Mouse (Mus musculus) ES-Bruce4 (cell line): ENCODE measurements around the gene Gm49318.

Experiments used
- CTCF ChIP-seq: IDR thresholded peaks from one replicate; pipeline ENCODE4 v1.8.1; 2011; ENCODE audit warnings: low read depth, low read length
- EP300 ChIP-seq: IDR thresholded peaks from 2 replicates; pipeline ENCODE4 v1.6.1; 2011; ENCODE audit warnings: low read depth, low read length; ENCODE audit not compliant: insufficient read depth
- POLR2A ChIP-seq: IDR thresholded peaks from one replicate; pipeline ENCODE4 v1.8.1; 2011; ENCODE audit warnings: low read length; ENCODE audit not compliant: insufficient read depth

DNA sequence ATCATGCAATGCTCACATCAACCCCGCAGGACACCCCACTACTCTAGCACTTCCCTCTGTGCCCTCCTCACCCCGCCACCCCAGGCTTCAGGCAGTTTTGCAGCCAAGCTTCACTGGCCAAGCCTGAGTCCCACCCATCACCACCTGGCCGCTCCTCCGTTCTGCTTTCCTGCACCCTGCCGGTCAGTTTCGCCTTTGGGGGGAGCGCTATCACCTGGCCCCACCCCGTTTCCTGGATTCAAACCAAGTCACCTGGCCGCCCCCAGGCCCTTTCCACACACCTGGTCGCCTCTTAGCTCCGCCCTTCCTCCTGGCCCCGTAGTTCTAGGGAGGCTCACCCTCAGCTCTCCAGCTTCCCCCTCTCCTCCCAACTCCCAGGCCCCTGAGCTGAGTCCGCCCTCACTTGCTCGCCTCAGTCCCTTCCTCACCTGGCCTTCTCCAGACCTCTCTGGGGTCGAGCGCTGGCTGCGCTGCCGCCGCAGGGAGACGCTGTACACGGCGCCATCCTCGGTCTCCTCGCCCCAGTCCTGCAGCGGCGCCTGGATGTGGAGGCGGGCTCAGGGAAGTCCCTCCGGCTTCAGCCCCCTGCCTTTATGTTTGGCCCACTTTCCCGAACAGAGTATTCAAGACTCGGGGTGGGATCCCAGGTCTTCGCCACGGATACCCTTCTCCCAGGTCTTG is 82.5 kb downstream of the Gm49318 start:
- TF ChIP-seq POLR2A (no peak), CTCF (peak; percentile 19), EP300 (peak; percentile 77; the same call in 1 of the 2 replicates)
